Mouse (Mus musculus): Measurements from ENCODE around the gene Ugt1a5.

GRCm38 (mm10) chr1:88179657-88180056, 13.8 kb downstream of the Ugt1a5 start:
- no peak for TF ChIP-seq HCFC1 (IDR thresholded peaks at IDR 0.05; ENCODE audit: borderline replicate concordance, insufficient read depth, low read length)
- TF ChIP-seq MAFK (IDR thresholded peaks at IDR 0.05; ENCODE audit: insufficient read depth, low read depth, low read length): no peak

Data from ES-E14 (cell line).